Mouse (Mus musculus) gastrocnemius, postnatal 14 days (tissue): Measurements from ENCODE around the gene Prrc2b. TPM values are rescaled to one million over a fixed set of nuclear protein-coding genes. Genes with fewer than 3 reads are reported as not detected.

Experiments
- DNase-seq: peaks from one replicate; pipeline ENCODE4 v3.0.0; 2021; ENCODE audit warnings: mixed read lengths
- intact Hi-C: fragments of 180-260 bp; cut with DNase I; formaldehyde crosslinking; loops from one replicate; pipeline ENCODE4 v1.15.1; 2025; ENCODE audit warnings: low total_unique reads
- total RNA-seq, 2 experiments: library from RNA; stranded (reverse); gene quantifications; 2 replicates each; pipeline ENCODE4 v1.2.3; 2021

Gene Prrc2b
- total RNA-seq, 2 experiments from 2014 or later, result 79.2 to 83.9 TPM

DNA sequence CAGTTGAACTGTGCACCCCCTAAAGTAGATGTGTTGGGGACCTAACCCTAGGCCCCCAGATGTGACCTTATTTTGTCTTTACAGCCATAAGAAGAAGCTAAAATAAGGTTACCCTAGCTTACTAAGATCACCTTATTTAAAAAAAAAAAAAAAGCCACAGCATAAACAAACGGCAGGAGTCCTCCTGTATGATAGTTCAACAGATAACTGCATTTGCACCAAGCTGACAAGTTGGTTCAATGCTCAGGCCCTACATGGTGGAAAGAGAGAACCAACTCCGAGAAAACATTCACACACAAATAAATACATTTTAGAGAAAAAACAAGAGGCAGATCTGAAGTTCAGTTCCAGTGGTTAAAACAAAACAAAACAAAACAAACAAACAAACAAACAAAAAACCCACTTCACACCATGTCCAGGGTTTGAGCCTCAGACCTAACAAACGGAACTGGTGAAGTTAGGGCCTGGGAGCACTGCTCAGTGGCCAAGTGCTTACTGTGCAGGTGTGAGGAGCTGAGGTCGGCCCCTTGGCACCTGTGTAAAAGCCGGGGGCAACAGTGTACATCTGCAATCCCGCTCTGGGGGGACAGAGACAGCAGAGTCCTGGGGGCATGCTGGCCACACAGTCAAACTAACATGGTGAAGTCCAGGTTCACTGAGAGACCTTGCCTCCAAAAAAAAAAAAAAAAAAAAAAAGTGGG is 18.9 kb upstream of the Prrc2b start:
- intact Hi-C loops, result loop anchor here (5.0 kb wide), 2 partner anchors 45 to 90 kb away; no protein-coding TSS in a partner anchor
- no peak for DNase-seq

DNA sequence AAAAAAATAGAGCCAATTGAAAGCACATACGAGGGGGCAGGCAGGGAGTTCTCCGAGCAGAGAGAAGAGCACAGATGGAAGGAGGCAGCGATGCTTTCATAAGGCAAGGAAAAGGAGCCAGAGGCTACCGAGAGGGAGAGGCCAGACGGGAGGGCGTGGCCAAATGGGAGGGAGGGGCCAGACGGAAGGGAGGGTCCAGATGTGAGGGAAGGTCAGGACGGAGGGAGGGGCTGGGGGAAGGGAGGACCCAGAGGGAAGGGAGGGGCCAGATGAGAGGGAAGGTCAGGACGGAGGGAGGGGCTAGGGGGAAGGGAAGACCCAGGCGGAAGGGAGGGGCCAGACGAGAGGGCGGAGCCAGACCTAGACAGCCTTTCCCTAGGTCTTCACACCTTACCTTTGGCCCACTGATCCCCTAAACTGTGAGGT is 18.3 kb upstream of the Prrc2b start:
- DNase-seq, result peak; percentile 76
- intact Hi-C loops, result loop anchor here (5.0 kb wide), 2 partner anchors 45 to 90 kb away; no protein-coding TSS in a partner anchor

DNA sequence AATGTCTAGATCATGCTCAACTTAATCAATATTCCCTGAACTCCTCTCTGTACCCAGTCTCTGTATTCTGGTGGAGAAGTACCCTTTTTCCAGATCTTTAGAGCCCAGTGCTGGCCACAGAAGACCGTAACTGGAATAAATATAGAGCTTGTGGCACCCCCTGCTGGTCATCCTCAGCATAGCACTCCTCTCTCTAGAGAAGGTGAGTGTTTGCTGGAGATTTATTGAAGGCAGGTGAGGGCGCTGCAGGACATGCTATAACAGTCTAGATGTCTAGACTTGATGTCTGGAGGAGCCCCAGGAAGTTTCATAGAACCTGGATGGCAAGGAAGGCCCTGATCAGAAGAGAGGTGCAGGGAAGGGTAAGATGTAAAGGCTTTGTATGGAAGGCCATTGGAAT is 16.8 kb upstream of the Prrc2b start:
- peak; percentile 83 for DNase-seq
- intact Hi-C loops, result loop anchor here (5.0 kb wide), 2 partner anchors 47 to 92 kb away; no protein-coding TSS in a partner anchor

DNA sequence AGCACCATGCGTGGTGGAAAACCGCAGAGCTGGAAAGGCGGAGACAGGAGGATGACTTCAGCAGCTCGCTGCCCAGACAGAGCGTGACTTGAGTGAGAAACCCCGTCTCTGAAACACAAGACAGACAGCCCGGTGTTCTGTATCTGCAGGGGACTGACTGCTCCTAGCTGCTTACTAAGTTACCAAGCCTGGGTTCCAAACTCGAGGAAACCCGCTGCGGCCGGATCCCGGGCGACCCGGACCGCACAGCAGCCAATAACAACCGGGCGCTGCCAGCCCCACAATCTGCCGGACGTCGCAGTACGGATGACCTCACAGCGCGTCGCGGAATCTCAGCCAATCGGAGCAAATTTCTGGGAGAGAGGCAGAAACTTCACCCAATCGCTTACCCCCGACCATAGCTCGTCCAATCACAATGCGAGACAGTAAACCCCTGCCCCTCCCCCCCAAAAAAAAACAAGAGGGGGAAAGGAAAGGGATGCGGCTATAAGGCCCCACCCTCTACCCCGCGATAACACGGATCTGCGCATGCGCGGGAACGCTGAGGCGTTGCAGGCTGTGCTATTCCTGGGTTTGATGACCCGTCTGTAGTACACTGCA is 13.1 kb upstream of the Prrc2b start:
- intact Hi-C loops, result no loop called here
- DNase-seq, result peak; percentile 98

DNA sequence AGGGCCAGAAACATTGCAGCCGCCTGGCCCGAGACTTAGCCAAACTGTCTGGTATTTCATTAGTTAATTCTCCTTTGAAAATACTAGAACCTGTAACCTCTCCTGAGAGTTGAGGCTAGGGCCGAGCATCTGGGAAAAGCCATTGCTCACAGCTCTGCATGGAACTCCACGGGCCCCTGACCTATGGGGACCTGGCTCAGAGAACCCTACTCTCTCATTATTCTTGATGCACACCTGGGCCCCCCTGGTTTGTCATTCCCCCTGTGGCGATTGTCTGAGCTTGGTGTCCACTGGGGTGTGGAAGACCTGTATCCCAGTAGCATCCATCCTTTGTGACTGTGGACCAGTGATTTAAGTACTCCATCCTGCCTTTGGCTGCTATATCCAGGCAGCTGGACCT is 11.5 kb upstream of the Prrc2b start:
- DNase-seq, result no peak
- intact Hi-C loops, result no loop called here

DNA sequence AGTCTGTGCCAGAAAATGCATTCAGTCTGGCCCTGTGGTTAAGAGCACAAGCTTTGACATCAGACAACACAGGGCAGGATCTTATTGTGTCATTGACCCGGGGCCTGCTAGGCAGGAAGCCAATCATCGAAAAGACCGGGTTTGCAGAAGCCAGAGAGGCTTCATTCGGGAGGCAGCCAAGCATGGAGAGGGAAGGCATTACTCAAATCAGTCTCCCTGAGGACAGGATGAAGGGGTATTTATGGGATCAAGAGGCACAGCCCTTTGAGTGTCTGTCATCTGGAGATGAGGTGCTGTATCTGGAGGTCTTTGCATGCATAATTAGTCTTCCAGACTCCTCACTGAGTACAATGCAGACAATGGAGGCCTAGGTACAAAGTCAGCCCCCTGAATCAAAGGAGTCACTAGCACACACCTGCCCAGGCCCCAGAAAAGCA is 10.4 kb upstream of the Prrc2b start:
- intact Hi-C loops, result no loop called here
- DNase-seq, result no peak

DNA sequence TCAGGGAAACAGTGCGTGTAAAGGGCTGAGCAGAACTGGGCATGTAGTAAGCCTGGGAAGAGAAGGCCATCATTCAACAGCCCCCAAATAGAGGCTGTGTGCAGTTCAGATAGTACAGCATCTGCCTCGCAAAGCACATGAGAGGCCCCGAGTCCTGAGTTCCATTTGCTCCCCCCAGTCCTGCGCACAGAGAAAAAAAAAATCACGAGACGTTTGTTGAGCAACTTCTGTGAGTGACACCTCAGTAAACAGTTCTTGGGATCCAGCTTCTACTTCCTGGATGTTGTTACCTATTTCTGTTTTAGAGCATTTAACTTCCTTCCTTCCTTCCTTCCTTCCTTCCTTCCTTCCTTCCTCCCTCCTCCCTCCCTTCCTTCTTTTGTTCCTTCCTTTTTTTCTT is 9.3 kb upstream of the Prrc2b start:
- no peak for DNase-seq
- intact Hi-C loops, result no loop called here

DNA sequence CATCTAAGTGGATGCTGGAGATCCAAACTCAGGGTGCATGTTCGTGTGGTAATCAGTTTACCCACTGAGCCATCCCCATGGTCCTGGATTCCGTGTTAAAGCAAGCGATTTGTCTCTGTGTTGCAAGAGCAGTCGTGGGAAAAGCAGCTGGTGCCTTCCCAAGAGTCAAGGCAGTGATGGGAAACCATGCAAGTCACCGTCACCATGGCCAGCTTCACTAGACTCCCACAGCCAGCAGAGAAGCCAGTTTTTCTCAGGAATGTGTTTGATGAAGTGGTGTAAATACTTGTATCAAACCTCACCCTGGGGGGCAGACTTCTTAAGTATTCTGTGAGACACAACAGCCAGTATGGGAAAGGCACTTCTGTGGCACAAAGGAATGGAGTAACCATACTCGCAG is 8.5 kb upstream of the Prrc2b start:
- DNase-seq, result no peak
- intact Hi-C loops, result no loop called here

DNA sequence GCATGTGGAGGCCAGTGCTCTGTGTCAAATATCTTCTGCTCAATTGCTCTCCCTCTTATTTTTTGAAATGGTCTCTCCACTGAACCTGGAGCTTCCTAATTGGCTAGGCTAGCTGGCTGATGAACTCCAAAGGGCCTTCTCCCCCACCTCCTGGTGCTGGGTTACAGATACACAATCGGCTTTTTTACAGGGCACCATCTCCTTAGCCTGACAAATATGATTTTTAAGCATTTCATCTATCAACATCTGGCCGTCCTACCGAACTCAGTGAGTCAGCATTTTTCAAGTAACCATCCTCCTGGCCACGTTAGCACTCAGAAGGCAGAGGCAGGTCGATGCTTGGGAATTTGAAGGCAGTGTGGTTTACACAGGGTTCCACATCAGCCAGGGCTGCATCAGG is 6.2 kb upstream of the Prrc2b start:
- intact Hi-C loops, result no loop called here
- no peak for DNase-seq

DNA sequence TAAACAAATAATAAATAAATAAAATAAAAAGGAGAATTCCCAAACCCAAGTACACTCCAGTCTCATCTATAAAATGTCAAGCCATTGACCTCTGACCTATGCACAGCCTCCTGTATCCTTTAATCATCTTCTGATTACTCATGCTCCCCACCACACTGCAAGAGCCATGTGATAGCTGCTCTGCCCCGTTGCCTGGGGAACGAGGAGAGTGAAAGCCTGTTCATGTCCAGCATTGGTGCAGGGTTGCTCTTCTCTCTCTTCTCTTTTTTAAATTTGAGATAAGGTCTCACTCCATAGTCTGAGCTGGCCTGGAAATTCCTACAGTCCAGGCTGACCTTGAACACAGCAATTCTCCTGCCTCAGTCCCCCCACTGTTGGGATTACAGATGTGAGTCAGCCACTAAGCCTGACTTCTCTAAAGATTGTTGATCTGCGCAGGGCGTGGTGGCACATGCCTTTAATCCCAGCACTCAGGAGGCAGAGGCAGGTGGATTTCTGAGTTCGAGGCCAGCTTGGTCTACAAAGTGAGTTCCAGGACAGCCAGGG is 4.2 kb upstream of the Prrc2b start:
- intact Hi-C loops, result no loop called here

DNA sequence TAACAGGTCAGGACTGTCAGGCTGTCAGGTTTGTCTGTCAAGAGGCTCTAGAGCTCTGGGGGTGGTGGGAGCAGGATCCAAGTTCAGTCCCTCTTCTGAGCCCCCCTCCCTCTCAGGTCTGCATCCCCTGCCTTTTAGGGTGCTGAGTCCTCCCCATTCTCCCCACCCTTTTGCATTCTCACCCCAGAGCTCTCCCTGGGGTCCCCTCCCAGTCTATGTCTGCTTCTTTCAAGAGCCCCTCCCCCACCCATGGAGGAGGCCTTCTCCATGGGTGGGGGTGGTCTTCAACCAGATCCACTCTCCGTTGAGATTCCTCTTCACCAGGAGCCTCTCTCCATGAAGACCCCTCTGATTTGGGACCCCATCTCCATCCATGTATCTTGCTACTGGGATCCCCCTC is 747 bp upstream of the Prrc2b start:
- intact Hi-C loops, result loop anchor here (5.0 kb wide), 1 partner anchor 42 kb away; no protein-coding TSS in a partner anchor
- DNase-seq, result no peak

More for the DNA sequence above, 4.2 kb upstream of the Prrc2b start:
- DNase-seq, result no peak

DNA sequence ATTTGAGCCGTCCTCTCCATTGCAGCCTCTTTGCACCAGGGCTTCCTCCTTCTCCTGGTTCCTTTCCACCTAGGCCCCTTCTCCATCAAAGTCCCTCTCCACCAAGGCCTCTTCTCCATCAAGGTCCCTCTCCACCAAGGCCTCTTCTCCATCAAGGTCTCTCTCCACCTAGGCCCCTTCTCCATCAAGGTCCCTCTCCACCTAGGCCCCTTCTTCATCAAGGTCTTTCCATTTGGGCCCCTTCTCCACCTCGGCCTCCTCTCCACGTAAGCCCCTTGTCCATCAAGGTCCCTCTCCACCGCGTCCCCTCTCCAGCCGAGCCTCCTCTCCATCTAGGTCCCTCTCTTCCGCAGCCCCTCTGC is 339 bp upstream of the Prrc2b start:
- intact Hi-C loops, result loop anchor here (5.0 kb wide), 1 partner anchor 42 kb away; no protein-coding TSS in a partner anchor

DNA sequence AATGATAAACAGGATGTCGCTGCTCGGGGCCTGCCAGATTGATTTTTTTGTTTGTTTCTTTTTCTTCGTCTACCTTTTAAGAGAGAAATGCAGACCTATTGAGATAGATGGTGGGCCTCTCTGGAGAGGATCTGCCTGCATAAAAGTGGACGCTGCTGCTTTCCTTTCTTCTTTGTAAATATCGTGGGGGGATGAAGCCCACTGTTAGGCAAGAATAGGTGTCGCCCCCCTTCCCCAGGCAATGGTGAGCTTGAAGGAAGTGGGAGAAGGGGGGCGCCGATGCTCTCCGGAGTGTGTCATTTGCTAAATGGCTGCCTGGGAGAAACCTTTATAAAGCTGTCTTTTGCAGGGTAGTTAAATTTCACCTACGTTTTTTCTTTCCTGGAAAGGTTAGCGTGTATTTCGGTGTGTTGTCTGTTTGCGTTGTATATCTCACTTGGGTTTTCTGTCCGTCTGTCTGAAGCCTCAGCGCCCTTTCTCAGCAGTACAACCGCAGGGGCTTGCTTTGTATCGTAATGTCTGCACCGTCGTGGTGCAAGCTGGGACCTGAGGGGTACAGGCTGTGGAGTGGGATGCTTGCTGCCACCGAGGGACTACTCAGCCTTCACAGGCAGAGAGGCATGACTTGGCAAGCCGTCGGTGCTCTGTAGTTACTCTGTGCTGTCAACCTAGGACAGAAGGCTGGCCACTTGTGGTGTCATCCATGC is 931 bp downstream of the Prrc2b start:
- no peak for DNase-seq

More for the DNA sequence above, 339 bp upstream of the Prrc2b start:
- no peak for DNase-seq

DNA sequence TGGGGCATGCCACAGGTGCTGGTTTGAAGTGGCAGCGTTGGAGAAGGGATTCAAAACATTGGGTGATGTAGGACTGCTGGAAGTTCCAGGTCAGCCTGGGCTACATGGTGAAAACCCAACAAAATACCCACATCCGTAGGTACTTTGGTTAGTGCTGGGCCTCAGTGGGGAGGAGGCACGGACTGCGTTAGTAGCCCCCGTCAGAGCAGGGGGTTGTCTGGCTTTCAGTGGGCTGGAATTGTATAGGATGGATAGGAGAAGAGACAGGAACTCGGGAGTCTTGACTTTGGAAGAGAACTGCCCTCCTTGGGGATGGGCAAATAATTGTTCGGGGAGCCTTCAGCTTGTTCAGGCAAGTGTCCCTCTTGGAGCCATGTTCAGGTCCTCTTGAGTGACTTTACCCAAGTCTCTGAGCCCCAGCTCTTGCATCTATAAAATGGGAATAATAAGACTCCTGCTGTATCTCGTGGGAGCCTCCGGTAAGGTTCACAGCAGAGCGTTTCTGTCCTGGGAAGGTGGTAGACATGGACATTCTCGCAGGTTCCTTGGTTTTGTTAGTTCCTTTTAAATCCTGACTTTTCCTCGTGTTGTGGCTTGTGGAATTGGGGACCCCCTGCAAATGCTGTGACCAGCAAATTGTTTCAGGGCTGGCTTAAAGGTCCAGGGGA is 1.6 kb downstream of the Prrc2b start:
- intact Hi-C loops, result loop anchor here (5.0 kb wide), 1 partner anchor 40 kb away; no protein-coding TSS in a partner anchor
- no peak for DNase-seq

More for the DNA sequence above, 931 bp downstream of the Prrc2b start:
- intact Hi-C loops, result loop anchor here (5.0 kb wide), 1 partner anchor 40 kb away; no protein-coding TSS in a partner anchor

DNA sequence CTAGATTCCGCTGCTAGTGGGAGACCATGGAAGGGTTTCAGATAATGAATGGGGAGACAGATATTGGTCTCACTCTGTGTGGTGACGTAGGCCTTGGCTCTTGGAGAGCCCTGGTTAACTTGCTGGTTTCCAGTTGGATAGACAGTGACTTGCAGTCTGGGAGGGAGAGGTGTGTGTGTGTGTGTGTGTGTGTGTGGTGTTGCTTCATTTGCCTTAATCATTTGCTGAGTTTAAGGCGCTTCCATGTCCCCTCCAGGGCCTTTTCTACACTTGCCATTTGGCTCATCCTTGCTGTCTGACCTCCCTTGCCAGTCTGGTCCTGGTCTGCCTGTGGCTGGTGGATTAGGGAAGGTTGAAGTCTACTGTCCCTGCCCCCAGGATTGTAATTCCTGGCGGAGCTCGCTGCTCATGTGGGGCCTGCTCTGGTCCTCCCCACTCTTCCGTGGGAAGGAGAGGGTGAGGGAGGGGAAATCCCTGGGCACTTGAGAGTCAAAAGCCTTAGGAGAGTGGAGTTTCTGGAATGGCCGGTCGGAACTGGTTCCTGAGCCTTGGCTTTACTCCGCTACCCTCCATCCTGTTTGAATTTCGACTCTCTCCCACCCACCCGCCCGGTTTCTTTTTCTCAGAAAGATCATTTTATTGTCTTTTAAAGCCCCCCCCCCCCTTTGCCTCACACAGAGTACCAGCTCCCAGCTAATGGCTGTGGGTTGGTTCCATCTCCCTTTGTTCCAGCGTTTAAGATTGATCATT is 2.3 kb downstream of the Prrc2b start:
- intact Hi-C loops, result loop anchor here (5.0 kb wide), 1 partner anchor 39 kb away; no protein-coding TSS in a partner anchor
- DNase-seq, result no peak

DNA sequence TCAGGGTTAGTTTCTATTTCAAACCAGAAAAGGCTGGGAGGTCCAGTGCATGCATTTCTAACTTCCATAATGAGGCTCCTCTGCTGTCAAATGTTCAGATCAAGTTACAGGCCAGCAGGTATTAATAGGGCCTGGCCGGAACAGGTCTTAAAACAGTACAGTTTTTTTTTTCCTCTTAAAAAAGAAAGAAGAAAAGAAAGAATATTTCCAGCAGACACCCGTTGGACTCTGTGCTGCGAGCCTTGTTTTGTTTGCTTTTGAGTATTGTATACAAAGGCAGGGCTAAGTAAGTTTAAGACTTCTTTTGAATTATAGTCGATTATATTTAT is 2.9 kb downstream of the Prrc2b start:
- DNase-seq, result no peak
- intact Hi-C loops, result loop anchor here (5.0 kb wide), 1 partner anchor 39 kb away; no protein-coding TSS in a partner anchor

DNA sequence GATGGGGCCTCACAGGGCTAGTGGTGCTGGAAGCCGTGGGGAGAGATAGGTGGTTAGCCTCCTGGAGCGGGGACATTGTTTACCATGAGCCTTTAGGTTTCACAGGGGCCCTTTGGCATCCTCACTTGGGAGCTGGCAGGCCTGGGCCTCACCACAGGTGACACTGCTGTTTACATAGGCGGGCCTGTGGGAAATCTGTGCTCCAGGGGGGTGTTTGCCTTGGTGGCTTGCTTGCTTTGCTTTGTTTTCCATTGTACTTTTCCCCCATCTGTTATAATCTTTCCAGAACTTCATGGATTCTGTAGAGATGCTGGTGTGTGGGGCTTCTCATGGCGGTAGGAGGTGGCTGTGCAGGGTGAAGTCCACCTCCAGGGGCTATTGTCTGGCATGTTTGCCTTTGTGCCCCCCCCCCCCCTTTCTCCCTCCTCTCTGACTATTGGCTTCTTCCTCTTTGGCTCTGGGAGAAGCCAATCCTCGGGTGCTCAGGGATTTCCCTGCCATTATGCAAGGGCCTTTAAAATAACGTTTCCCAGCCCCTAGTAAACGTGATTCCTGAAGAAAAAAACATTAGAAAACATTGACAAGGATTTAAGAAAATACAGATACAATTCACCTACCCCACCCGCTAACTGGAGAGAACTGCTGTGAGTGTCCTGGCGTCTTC is 3.6 kb downstream of the Prrc2b start:
- intact Hi-C loops, result loop anchor here (5.0 kb wide), 1 partner anchor 38 kb away; no protein-coding TSS in a partner anchor

DNA sequence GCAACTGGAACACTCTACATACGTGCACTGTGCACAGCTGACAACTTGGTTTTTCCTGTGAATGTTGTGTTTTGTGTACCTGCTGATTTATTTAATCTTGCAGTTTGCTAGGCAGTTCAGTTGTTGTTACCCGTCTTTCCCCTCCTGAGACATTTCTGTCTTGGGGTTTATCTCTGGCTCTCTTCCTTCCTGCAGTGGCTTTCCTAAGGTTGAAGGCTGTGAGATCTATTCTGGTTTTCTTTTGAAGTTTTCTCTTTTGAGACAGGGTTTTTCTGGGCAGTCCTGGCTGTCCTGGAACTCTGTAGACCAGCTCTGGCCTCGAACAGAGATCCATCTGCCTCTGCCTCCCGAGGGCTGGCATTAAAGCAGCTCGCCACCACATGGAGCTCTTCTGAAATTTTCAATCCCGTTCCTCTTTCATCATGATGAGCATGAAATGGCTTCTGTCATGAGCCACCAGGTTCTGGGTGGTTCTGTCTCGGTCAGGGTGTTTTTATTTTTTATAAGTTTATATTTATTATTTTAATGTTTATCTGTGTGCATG is 4.2 kb downstream of the Prrc2b start:
- intact Hi-C loops, result loop anchor here (5.0 kb wide), 1 partner anchor 37 kb away; no protein-coding TSS in a partner anchor
- no peak for DNase-seq

More for the DNA sequence above, 3.6 kb downstream of the Prrc2b start:
- DNase-seq, result no peak
